Mouse (Mus musculus): ENCODE results near the gene Irf2. TPM values are rescaled to one million over a fixed set of nuclear protein-coding genes. Genes with fewer than 3 reads are reported as not detected.

Gene Irf2
- polyA plus RNA-seq (2015; fragmentation: Nextera tagmentation; extraction: Ambion mirVana), result 30.2 and 33.7 TPM in 2 replicates

DNA sequence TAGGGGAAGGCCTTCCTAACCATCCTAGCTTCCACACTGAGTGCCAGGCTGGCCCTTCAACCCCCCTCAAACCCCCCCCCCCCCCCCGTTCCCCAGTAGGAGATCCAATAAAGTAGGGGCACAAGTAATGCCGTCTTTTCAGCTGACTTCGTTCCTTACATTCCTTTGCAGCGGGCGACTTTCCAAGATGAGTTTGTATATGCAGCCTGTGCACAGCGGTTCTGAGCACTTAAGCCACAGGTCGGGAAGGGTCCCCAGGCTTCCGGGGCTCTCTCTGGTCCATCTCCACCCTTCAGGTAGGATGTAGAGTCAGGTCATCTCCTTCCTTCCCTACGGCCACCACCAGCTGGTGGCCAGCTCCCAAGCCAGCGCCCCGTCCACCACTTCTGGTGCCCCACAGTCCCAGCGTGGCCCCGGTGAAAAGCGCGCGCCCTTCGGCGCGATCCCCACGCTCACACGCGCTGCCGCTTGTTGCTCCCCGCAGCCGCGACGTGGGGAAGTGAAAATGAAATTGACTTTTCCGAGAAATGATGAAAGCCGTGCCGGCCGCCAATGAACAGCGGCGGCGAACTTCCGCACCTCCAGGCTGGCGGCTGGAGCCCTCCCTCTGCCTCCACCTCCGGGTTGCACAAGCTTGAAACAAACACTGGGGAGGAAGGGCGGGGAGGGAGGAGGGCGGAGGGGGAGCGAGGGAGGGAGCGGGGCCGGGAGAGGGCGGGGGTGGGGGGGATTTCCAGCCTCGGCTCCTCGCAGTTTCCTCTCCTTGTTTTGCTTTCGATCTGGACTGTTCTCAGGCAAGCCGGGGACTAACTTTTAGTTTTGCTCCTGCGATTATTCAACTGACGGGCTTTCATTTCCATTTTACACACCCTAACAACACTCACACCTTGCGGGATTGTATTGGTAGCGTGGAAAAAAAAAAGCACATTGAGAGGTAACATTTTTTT, at the start of gene Irf2:
Gene Irf2, plus strand, starts transcription at position 730 of the 947 bp plus-strand sequence.
- Histone ChIP-seq H3K27me3 (no peaks in the 10 kb centered on the region), H3K9me3 (no peaks in the 10 kb centered on the region; the same call in 1 of the 2 replicates), H3K4me1 (peaks cover 28% of the 10 kb centered on the region), H3K4me3 (peak within 1 kb of the TSS; percentile 94), H3K9ac (peak within 1 kb of the TSS; percentile 99), H3K36me3 (no peaks in the 10 kb centered on the region), H3K27ac (peak within 1 kb of the TSS; percentile 97), H3K4me2 (peak within 1 kb of the TSS; percentile 80)
- WGBS, result under 1% methylated on average over 49 of the region's 51 CpGs
- peak; percentile 90 for ATAC-seq (ENCODE audit: borderline replicate concordance, extremely low read depth, low FRiP score, low TSS enrichment)

GRCm38 (mm10) chr8:46690111-46690510, 49.4 kb upstream of the Irf2 start:
- Histone ChIP-seq H3K27ac (no peak overlapping the region), H3K4me1 (no peaks in the 10 kb centered on the region), H3K4me2 (no peak overlapping the region), H3K36me3 (no peaks in the 10 kb centered on the region), H3K9ac (no peak overlapping the region), H3K27me3 (no peaks in the 10 kb centered on the region), H3K4me3 (no peak overlapping the region), H3K9me3 (no peaks in the 10 kb centered on the region)
- 74% methylated on average over 5 of the region's 5 CpGs for WGBS
- ATAC-seq (ENCODE audit: borderline replicate concordance, extremely low read depth, low FRiP score, low TSS enrichment), result no peak

DNA sequence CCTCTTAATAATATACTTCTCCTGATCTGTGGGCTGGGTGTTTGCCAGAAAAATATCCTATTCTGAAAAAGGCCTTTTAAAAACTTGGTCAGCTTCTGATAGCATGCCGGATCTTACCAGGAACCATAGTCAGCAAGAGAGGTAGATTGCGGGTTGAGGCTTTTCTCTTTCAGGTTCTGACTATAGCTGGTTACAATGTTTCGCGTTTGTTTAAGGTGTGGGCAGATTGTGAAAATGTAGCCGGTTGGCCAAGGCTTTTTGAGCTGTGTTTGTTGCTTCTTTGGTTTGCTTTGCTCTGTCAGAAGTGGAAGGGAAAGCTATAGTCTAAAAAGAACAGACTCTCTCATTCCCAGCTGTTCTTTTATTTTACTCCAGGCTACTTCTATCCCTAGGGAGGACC, 49.0 kb upstream of the Irf2 start:
- Histone ChIP-seq H3K36me3 (no peaks in the 10 kb centered on the region), H3K27ac (no peak overlapping the region), H3K27me3 (no peaks in the 10 kb centered on the region), H3K4me1 (no peaks in the 10 kb centered on the region), H3K9me3 (no peaks in the 10 kb centered on the region), H3K4me3 (no peak overlapping the region), H3K9ac (no peak overlapping the region), H3K4me2 (no peak overlapping the region)
- WGBS, result 75% methylated on average over 5 of the region's 5 CpGs
- ATAC-seq (ENCODE audit: borderline replicate concordance, extremely low read depth, low FRiP score, low TSS enrichment), result no peak

GRCm38 (mm10) chr8:46691360-46691759, 48.2 kb upstream of the Irf2 start:
- Histone ChIP-seq H3K27me3 (no peaks in the 10 kb centered on the region), H3K4me2 (no peak overlapping the region), H3K9ac (no peak overlapping the region), H3K36me3 (no peaks in the 10 kb centered on the region), H3K4me3 (no peak overlapping the region), H3K27ac (no peak overlapping the region), H3K9me3 (no peaks in the 10 kb centered on the region), H3K4me1 (peaks cover 1% of the 10 kb centered on the region; the same call in 1 of the 2 replicates)
- 72% methylated on average over 7 of the region's 7 CpGs for WGBS
- ATAC-seq (ENCODE audit: borderline replicate concordance, extremely low read depth, low FRiP score, low TSS enrichment), result no peak

DNA sequence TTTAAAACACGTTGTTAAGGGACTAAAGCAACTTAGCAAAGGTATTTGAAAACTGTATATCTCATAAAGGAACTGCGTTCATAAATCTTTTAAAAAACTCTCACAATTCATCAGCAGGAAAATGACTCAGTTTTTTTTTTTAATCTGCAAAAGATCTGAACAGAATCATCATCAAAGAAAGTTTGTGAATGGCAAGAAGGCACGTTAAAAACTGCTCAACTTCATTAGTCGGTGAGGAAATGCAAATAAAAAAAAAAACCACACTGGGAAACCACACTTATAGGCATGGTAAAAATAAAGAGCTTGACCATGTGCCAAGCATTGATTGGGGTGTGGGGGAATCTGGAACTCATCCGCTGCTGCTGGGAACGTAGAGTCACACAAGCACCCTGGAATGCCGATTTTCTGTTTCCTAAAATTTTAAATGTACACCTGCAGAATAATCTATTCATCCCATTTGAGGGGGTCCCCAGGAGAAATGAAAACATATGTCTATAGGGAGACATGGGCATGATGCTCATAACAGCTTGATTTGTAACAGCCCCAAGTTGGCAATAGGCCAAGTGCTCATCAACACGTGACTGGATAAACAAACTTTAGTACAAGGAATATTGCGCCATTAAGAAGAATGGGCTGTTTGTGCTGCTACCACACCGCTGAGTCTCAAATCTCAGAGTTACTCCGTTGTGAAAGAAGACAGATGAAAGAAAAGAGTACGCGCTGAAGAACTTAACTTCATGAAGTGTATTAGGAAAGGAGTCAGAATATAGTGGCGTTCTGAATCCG, 43.1 kb upstream of the Irf2 start:
- ATAC-seq (ENCODE audit: borderline replicate concordance, extremely low read depth, low FRiP score, low TSS enrichment), result no peak
- H3K4me2 ChIP-seq, result peak overlapping the region; percentile 12; the same call in 1 of the 2 replicates
- no peak overlapping the region for H3K27ac ChIP-seq
- no peaks in the 10 kb centered on the region for H3K9me3 ChIP-seq
- 32% methylated on average over 15 of the region's 15 CpGs for WGBS
- H3K4me1 ChIP-seq, result peaks cover 7% of the 10 kb centered on the region; the same call in 1 of the 2 replicates
- H3K36me3 ChIP-seq, result no peaks in the 10 kb centered on the region
- no peak overlapping the region for H3K9ac ChIP-seq
- no peak overlapping the region for H3K4me3 ChIP-seq
- no peaks in the 10 kb centered on the region for H3K27me3 ChIP-seq

DNA sequence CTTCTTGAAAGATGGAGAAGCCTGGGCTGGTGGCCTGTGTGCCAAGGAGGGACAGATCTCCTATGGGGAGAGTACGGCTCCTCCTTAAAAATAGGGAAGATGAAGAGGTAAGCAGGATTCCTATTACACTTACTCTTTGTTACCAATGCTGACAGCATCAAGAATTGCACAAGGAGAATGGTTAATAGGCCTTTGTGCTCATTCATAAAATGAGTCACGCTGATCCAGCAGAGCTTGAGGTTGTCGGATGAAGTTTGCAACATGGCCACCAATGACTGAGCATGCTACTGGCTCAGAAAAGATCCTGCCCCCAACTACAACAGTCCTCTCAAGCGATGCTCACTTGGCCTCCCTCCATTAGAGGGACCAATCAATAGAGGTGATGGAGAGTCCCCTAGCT, 42.0 kb upstream of the Irf2 start:
- peaks cover 7% of the 10 kb centered on the region; the same call in 1 of the 2 replicates for H3K4me1 ChIP-seq
- WGBS, result 89% methylated on average over 4 of the region's 4 CpGs
- no peaks in the 10 kb centered on the region for H3K27me3 ChIP-seq
- ATAC-seq (ENCODE audit: borderline replicate concordance, extremely low read depth, low FRiP score, low TSS enrichment), result no peak
- H3K4me3 ChIP-seq, result no peak overlapping the region
- no peak overlapping the region for H3K4me2 ChIP-seq
- H3K9ac ChIP-seq, result no peak overlapping the region
- H3K27ac ChIP-seq, result no peak overlapping the region
- H3K36me3 ChIP-seq, result no peaks in the 10 kb centered on the region
- no peaks in the 10 kb centered on the region for H3K9me3 ChIP-seq

GRCm38 (mm10) chr8:46698162-46698561, 41.4 kb upstream of the Irf2 start:
- Histone ChIP-seq H3K36me3 (no peaks in the 10 kb centered on the region), H3K4me3 (no peak overlapping the region), H3K4me1 (peaks cover 7% of the 10 kb centered on the region; the same call in 1 of the 2 replicates), H3K27ac (no peak overlapping the region), H3K27me3 (no peaks in the 10 kb centered on the region), H3K4me2 (no peak overlapping the region), H3K9me3 (no peaks in the 10 kb centered on the region), H3K9ac (no peak overlapping the region)
- WGBS, result 83% methylated on average over 5 of the region's 5 CpGs
- no peak for ATAC-seq (ENCODE audit: borderline replicate concordance, extremely low read depth, low FRiP score, low TSS enrichment)

- Histone ChIP-seq H3K27me3 (no peaks in the 10 kb centered on the region), H3K4me2 (no peak overlapping the region), H3K9me3 (no peaks in the 10 kb centered on the region), H3K4me1 (no peaks in the 10 kb centered on the region), H3K27ac (no peak overlapping the region), H3K4me3 (no peak overlapping the region), H3K9ac (no peak overlapping the region), H3K36me3 (no peaks in the 10 kb centered on the region)
- ATAC-seq (ENCODE audit: borderline replicate concordance, extremely low read depth, low FRiP score, low TSS enrichment), result no peak
- 75% methylated on average over 2 of the region's 2 CpGs for WGBS
Observed at GRCm38 (mm10) chr8:46705145-46705544, 34.4 kb upstream of the Irf2 start.

DNA sequence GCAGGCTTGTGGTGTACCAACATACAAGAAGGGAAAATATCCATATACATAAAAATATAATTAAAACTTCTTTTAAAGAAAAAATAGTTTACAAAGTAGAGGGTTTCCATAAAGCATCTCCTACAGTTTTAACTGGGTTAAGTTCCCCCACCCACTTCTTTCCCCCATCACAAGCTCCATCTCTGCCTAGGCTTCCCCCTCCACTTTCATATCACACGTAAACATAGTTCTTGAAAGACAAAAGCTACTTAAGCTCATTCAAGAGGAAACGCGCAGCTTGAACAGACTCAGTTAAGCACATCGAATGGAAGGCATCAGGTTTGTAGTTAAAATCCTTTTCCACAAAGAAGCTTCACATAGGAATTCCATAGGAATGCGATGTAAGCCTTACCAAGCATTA, 32.8 kb upstream of the Irf2 start:
- H3K27me3 ChIP-seq, result no peaks in the 10 kb centered on the region
- H3K36me3 ChIP-seq, result no peaks in the 10 kb centered on the region
- no peak overlapping the region for H3K27ac ChIP-seq
- 54% methylated on average over 5 of the region's 5 CpGs for WGBS
- H3K9ac ChIP-seq, result no peak overlapping the region
- H3K4me3 ChIP-seq, result no peak overlapping the region
- no peaks in the 10 kb centered on the region for H3K4me1 ChIP-seq
- no peak for ATAC-seq (ENCODE audit: borderline replicate concordance, extremely low read depth, low FRiP score, low TSS enrichment)
- no peaks in the 10 kb centered on the region for H3K9me3 ChIP-seq
- H3K4me2 ChIP-seq, result no peak overlapping the region

DNA sequence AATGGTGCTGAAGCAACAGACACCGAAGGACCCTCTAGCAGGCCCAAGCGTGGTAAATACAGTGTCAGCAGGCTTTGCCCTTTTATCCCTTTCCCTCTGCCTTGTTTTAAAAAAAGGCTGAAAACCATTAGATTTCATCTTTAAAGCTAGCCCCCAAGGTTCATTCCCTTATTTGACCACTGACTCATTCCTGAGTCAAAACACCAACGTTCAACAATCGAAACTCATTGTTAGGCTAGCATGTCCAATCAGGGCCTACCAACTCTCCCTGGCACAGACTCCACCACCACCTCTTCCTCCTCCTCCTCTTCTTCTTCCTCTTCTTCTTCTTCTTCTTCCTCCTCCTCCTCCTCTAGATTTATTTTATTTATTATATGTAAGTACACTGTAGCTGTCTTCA, 30.2 kb upstream of the Irf2 start:
- Histone ChIP-seq H3K9ac (no peak overlapping the region), H3K9me3 (no peaks in the 10 kb centered on the region), H3K4me1 (0 out of 2 replicates have a peak, but pooled peaks cover 4% of the 10 kb centered on the region), H3K27ac (no peak overlapping the region), H3K4me3 (no peak overlapping the region), H3K27me3 (no peaks in the 10 kb centered on the region), H3K4me2 (no peak overlapping the region), H3K36me3 (no peaks in the 10 kb centered on the region)
- WGBS, result 93% methylated on average over 4 of the region's 4 CpGs
- no peak for ATAC-seq (ENCODE audit: borderline replicate concordance, extremely low read depth, low FRiP score, low TSS enrichment)

- 83% methylated on average over 8 of the region's 8 CpGs for WGBS
- H3K4me1 ChIP-seq, result 0 out of 2 replicates have a peak, but pooled peaks cover 4% of the 10 kb centered on the region
- no peaks in the 10 kb centered on the region for H3K36me3 ChIP-seq
- no peaks in the 10 kb centered on the region for H3K27me3 ChIP-seq
- H3K4me3 ChIP-seq, result no peak overlapping the region
- no peaks in the 10 kb centered on the region for H3K9me3 ChIP-seq
- no peak overlapping the region for H3K27ac ChIP-seq
- no peak overlapping the region for H3K4me2 ChIP-seq
- H3K9ac ChIP-seq, result no peak overlapping the region
- ATAC-seq (ENCODE audit: borderline replicate concordance, extremely low read depth, low FRiP score, low TSS enrichment), result no peak
Observed at GRCm38 (mm10) chr8:46710289-46710688, 29.2 kb upstream of the Irf2 start.

DNA sequence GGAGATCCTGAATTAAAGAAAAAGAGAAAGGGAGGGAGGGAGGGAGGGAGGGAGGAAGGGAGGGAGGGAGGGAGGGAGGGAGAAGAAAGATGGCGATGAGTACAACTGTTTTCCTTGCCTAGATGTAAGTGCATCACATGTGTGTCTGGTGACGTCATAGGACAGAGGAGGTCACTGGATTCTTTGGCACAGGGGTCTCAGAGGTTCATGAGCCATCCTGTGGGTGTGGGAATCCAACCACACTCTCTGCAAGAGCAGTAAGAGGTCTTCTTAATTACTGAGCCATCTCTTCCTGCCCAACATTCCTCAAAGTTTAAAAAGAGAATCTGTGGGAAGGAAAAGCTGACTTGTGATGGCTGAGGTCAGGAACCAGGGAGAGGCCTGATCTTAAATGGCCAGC, 28.0 kb upstream of the Irf2 start:
- 63% methylated on average over 2 of the region's 2 CpGs for WGBS
- ATAC-seq (ENCODE audit: borderline replicate concordance, extremely low read depth, low FRiP score, low TSS enrichment), result no peak
- Histone ChIP-seq H3K4me1 (0 out of 2 replicates have a peak, but pooled peaks cover 9% of the 10 kb centered on the region), H3K4me2 (no peak overlapping the region), H3K27ac (no peak overlapping the region), H3K27me3 (no peaks in the 10 kb centered on the region), H3K9ac (no peak overlapping the region), H3K4me3 (no peak overlapping the region), H3K36me3 (no peaks in the 10 kb centered on the region), H3K9me3 (no peaks in the 10 kb centered on the region)
